Comparison of ENCODE assay signal across 9 mouse cellular contexts in the genomic region with DNA sequence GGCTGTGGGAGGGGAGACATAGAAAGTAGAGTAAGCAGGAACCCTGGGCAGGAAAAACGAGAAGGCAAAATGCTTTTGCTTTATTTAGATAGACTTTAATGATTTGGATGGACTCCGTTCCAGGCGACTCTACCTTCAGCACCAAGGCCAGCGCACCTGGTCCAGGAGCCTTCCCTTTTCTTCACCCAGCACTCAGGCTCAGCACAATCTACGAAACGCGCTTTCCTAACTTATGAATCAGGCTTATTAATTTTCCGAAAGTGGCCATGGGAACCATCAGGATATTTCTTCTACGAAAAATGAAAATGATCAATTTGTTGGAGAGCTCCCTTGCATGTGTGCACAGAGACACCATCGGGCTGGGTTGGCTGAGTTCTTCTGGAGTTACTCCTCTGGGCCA. TPM values are rescaled to one million over a fixed set of nuclear protein-coding genes. Genes with fewer than 3 reads are reported as not detected.
A peak's percentile ranks its signal among the peaks of the same experiment; 100 is the strongest.
DNase-seq lines count a peak whose midpoint lies in the region; ATAC-seq lines count a peak whose summit lies in the region.
"Had no signal": no experiment of that assay in that cellular context is flagged by ENCODE, and none has a peak within 500 bp of the region (broad histone marks: within the 10 kb centered on the region; RNA-seq: fewer than 3 reads in every experiment).

No protein-coding gene starts in this region.

- no peaks in the 10 kb centered on the region for H3K9me3 ChIP-seq in neural tube, embryonic 15.5 days (replicated peaks)
- H3K9me3 ChIP-seq in neural tube, embryonic 12.5 days: no peaks in the 10 kb centered on the region
- H3K9me3 ChIP-seq: embryonic facial prominence, embryonic 15.5 days had no signal

- H3K9ac ChIP-seq in neural tube, embryonic 15.5 days (replicated peaks): no peak overlapping the region
- H3K9ac ChIP-seq in neural tube, embryonic 12.5 days: no peak overlapping the region
- H3K9ac ChIP-seq: embryonic facial prominence, embryonic 15.5 days had no signal

- 6% methylated on average over 10 of the region's 10 CpGs for WGBS in neural tube, embryonic 15.5 days
- 5% methylated on average over 10 of the region's 10 CpGs for WGBS in neural tube, embryonic 12.5 days

- peak; percentile 23 for DNase-seq in CD4-positive, CD25-positive, alpha-beta regulatory T cell, adult 2 months (ENCODE audit: low read depth, low spot score)
- peak; percentile 70 for DNase-seq in neural tube, embryonic 10.5 days (ENCODE audit: extremely low spot score, low spot score)
- peak; percentile 19 to 61 for DNase-seq in kidney, adult 8-10 months
- no peak for DNase-seq in frontal cortex, postnatal 25 days (ENCODE audit: low spot score in 2 of 2)
- DNase-seq in cerebellum, adult 8-10 months: no peak

- H3K4me2 ChIP-seq in neural tube, embryonic 15.5 days: no peak overlapping the region
- peak overlapping the region; percentile 63; the same call in 1 of the 2 replicates for H3K4me2 ChIP-seq in neural tube, embryonic 12.5 days (replicated peaks)
- H3K4me2 ChIP-seq: embryonic facial prominence, embryonic 15.5 days had no signal

- ATAC-seq in CD4-positive, CD25-positive, alpha-beta regulatory T cell, adult 4 months: no peak
- no peak for ATAC-seq in neural tube, embryonic 15.5 days (ENCODE audit: low FRiP score)
- ATAC-seq in neural tube, embryonic 12.5 days (ENCODE audit: low FRiP score, low read depth): no peak

- no peak overlapping the region for H3K27ac ChIP-seq in neural tube, embryonic 15.5 days (replicated peaks)
- no peak overlapping the region for H3K27ac ChIP-seq in neural tube, embryonic 12.5 days
- H3K27ac ChIP-seq: embryonic facial prominence, embryonic 15.5 days had no signal

- H3K4me1 ChIP-seq in neural tube, embryonic 15.5 days: peaks cover 26% of the 10 kb centered on the region
- peaks cover 23% of the 10 kb centered on the region for H3K4me1 ChIP-seq in neural tube, embryonic 12.5 days

- H3K27me3 ChIP-seq in neural tube, embryonic 15.5 days (replicated peaks): peaks cover 88% of the 10 kb centered on the region
- peaks cover 80% of the 10 kb centered on the region for H3K27me3 ChIP-seq in neural tube, embryonic 12.5 days (replicated peaks)

- no peaks in the 10 kb centered on the region for H3K36me3 ChIP-seq in neural tube, embryonic 15.5 days
- no peaks in the 10 kb centered on the region for H3K36me3 ChIP-seq in neural tube, embryonic 12.5 days
- H3K36me3 ChIP-seq: embryonic facial prominence, embryonic 15.5 days had no signal

- H3K4me3 ChIP-seq in neural tube, embryonic 15.5 days (replicated peaks): no peak overlapping the region
- no peak overlapping the region for H3K4me3 ChIP-seq in neural tube, embryonic 12.5 days
- H3K4me3 ChIP-seq: embryonic facial prominence, embryonic 15.5 days had no signal

RNA-seq across cellular contexts. Expression of a gene that starts 16.4 kb away (rescaled TPM):
- polyA plus RNA-seq in CD4-positive, CD25-positive, alpha-beta regulatory T cell, adult 4 months (2017; shearing (Covaris generic)): not detected
- polyA plus RNA-seq in neural tube, embryonic 15.5 days (2015; fragmentation: Nextera tagmentation; extraction: Ambion mirVana): 0.23 TPM in 1 of 2 replicates, not detected in the other
- 7.7 and 10.0 TPM in 2 replicates for polyA plus RNA-seq in neural tube, embryonic 12.5 days (2016; fragmentation: Nextera tagmentation; extraction: Ambion mirVana)
- polyA plus RNA-seq: embryonic facial prominence, embryonic 15.5 days had no signal

RNA-seq across cellular contexts. Expression of a gene that starts 57.8 kb away (rescaled TPM):
- polyA plus RNA-seq in CD4-positive, CD25-positive, alpha-beta regulatory T cell, adult 4 months (2017; shearing (Covaris generic)): 10 to 100 TPM; 28.2 to 30.7 TPM
- 12.1 and 16.5 TPM in 2 replicates for polyA plus RNA-seq in neural tube, embryonic 15.5 days (2015; fragmentation: Nextera tagmentation; extraction: Ambion mirVana)
- polyA plus RNA-seq in neural tube, embryonic 12.5 days (2016; fragmentation: Nextera tagmentation; extraction: Ambion mirVana): 12.6 and 13.2 TPM in 2 replicates

Comparison
In these comparisons a context has a peak if more than half of its experiments do, and no peak if none do; other contexts are left out.
1. DNase-seq: peak in CD4-positive, CD25-positive, alpha-beta regulatory T cell, adult 2 months (single experiment), neural tube, embryonic 10.5 days (single experiment) and kidney, adult 8-10 months (2 of 2); none in frontal cortex, postnatal 25 days (0 of 2) and cerebellum, adult 8-10 months (single experiment).